Mouse (Mus musculus) spleen, postnatal 14 days (tissue): ENCODE data around the gene Slc1a2.

ENCODE experiments used
- DNase-seq, 2 experiments: peaks; one replicate each; pipeline ENCODE4 v3.0.0; 2021 to 2022; ENCODE audit warnings: low spot score in 2 of 2

Slc1a2 gene

GRCm38 (mm10) chr2:102658163-102658660, at the start of gene Slc1a2:
Gene Slc1a2 (plus strand): TSS chr2:102658659.
- DNase-seq: no peak

GRCm38 (mm10) chr2:102610485-102610884, 48.0 kb upstream of the Slc1a2 start:
- DNase-seq: no peak

DNA sequence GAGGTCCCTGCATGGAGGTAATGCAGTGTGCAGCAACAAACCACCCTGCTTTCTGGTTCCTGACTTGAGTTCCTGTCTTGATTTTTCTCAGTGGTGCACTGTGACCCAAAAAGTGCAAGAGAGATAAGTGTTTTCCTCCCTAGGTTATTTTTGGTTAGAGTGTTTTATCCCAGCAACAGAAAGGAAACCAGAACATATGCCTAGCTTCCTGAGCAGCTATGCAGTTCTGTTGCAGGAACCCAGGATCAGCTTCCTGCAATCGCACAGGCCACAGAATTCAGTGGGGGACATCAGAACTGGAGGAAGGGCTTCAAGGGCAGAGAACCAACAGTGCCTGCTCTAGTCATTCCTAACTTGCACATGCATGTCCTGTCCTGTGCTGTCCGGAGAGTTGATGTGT, 41.8 kb upstream of the Slc1a2 start:
- no peak for DNase-seq

- no peak for DNase-seq
These were observed 37.6 kb upstream of the Slc1a2 start for GRCm38 (mm10) chr2:102620744-102621429.

DNA sequence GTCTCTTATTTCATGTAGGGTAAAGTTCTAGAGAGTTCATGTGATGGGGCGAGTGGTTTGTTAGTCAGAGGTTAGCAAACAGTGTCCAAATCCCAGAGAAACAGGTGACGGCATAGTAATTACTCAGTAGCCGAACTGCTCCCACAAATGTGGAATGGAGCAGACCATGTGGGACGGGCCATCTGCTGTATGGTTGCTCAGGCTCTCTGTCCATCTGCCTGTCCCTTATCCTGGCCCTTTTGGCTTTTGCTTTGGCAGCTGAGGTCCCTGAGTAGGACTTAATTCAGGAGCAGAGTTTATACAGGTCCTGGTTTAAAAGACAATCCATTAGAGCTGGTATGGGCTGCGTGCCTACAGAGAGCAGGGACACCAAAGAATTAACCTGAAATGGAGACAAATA, 36.3 kb upstream of the Slc1a2 start:
- no peak for DNase-seq

DNA sequence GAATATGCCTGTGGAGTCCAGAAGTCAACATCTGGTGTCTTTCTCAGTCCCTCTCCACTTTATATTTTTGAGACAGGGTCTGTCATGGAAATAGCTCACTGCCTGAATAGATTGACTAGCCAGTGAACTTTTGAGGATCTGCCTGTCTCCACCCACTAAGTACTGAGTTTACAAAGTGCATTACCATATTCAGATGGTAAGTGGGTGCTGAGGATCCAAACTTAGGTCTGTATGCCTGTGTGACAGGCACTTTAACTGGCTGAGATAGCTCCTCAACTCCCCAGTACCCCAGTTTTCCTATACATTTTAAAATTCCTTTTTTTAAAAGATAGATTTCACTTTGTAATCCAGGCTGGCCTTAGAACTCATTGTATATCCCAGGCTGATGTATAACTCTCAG, 35.5 kb upstream of the Slc1a2 start:
- no peak for DNase-seq

GRCm38 (mm10) chr2:102624538-102624937, 33.9 kb upstream of the Slc1a2 start:
- DNase-seq: no peak

GRCm38 (mm10) chr2:102632361-102632760, 26.1 kb upstream of the Slc1a2 start:
- no peak for DNase-seq

- no peak for DNase-seq
These were observed 24.4 kb upstream of the Slc1a2 start for GRCm38 (mm10) chr2:102634010-102634409.

DNA sequence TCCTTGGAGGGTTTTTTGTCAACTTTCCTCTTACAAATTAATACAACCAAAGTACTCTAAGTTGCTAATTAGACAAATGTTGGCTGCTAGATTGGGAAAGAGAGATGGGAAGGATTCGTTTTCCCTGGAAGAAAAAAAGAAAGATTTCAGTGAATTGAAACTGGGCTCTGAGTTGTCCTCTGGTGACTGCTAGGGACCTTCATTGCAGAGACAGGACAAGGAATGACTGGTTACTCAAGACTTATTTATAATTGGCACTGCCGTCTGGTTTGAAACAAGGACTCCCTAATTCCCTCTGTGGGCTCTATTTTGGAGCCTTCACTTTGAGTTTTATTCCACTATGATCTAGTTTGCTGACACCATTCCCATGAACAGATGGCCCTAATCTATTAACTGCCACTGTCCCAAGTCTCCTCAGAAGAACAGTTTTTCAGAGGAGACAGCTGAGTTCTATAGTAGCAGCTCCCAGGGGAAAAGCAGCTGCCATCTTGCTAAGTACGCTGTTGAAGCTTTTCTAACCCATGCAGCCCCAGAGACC, 22.9 kb upstream of the Slc1a2 start:
- DNase-seq: no peak

- no peak for DNase-seq
These were observed 22.3 kb upstream of the Slc1a2 start for GRCm38 (mm10) chr2:102636116-102636600.

- DNase-seq: no peak
These were observed 20.3 kb upstream of the Slc1a2 start for GRCm38 (mm10) chr2:102638140-102638539.

- DNase-seq: no peak
These were observed 19.8 kb upstream of the Slc1a2 start for GRCm38 (mm10) chr2:102638690-102639089.

DNA sequence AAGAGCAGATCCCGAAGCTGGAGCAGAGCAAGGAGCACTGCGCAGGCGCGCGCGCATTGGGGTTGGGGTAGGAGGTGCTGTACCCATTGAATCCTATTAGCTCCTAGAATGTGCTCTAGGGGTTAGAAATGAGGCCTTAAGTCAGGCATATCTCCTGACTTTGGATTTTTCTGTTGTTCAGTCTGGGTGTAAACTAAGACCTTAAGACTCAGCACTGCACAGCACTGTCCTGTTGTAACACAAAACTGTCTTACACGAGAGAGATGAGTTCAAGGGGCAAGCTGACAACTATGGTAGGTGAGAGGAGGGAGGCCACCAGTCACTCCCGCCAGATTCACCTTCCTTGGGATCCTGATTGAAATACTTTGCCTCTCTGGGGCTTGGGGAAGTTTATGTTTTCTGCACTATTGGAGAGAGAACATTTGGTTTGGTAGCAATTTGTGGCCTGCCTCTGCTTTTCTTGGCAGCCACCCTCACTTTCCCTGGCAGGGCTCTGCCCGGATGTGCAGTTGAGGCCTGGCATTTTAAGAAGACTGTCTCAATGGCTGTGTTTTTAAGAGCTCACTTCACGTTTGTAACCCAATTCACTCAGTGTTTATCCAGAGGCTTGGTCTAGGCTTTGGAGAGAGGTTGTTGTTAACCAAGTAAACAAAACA, 9.5 kb upstream of the Slc1a2 start:
- DNase-seq: no peak

- DNase-seq: no peak
These were observed 8.1 kb upstream of the Slc1a2 start for GRCm38 (mm10) chr2:102650322-102650721.

- no peak for DNase-seq
These were observed 2.3 kb upstream of the Slc1a2 start for GRCm38 (mm10) chr2:102655966-102656725.

DNA sequence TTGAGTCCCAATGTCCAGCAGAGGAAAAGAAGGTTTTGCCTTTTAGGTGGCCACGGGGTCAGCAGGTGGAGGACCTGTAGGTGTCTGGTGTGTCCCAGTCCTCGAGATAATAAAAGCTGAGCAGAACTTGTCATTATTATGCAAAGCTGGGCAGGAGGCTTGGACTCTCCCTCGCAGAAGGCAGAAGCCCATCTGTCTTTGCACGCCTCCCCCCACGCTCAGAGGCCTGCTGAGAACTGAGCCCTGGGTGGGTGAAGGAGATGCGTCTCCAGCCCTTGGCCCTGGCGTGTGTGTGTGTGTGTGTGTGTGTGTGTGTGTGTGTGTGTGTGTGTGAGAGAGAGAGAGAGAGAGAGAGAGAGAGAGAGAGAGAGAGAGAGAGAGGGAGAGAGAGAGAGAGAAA, 733 bp upstream of the Slc1a2 start:
- no peak for DNase-seq

DNA sequence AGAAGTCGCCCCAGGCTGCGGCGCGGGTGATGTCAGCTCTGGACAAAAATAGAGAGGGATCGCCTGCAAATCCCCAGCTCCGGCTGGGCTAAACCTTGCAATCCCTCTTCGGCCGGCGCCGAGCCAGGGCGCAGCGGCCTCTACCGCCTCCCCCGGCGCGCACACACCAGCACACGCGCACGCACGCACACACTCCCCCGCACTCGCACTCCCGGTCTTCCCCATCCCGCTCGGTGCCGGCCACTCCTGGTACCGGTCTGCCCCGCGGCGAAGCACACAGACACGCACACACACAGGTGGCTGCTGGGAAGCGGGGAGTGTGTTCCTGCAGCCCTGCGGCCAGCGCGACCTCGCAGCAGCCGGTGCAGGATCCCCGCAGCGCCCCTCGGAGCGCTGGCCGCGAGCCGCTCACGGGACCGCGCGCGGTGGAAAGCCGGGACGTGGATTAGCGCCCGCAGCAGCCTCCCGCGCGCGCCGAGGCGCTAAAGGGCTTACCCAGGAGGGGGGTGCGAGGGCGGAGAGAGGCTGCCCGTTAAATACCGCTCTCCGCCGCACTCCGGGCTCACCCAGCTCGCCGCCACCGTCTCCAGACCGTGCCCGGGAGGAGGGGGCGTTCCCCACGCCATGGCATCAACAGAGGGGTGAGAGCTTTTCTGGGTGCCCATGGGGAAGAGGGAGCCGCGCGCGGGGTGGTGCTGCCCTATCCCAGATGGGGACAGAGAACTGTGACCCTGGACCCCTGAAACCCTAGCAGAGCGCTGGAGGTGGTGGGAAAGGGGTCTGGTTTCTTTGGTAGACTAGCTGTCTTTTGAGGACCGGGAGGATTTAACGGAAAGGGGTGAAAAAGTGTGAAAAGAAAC, 432 bp downstream of the Slc1a2 start:
- DNase-seq: no peak

DNA sequence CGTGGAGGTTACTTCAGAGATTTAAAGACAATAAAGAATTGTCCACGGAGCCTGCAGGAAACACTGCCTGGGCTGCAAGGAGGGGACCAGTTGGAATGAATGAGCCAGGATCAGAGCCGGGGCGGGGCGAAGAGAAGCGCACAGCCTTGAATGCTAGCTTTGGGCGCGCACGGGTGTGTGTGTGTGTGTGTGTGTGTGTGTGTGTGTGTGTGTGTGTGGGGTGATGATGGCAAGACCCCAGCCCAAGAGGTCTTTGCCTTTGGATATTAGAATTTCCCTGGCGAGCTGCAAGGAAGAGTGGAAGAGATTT, 1.0 kb downstream of the Slc1a2 start:
- DNase-seq: no peak

DNA sequence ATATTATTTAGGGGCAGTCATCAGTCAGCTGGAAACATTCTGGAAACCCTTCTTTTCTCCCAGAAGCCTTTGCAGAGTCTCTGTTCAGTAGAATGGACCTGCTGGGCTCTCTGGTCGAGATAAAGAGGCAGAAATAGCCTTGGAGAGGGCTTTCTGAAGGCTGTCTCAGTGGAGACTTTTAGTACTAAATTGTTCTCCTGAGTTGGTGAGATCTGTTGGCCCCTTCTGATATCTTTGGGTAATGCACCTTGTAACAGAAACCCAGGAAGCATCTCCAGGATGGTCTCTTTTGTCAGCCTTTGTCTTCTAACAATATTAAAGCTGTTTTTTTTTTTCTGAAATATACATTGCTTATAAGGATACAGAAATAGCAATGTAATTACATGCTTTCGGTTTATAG, 2.6 kb downstream of the Slc1a2 start:
- DNase-seq: no peak

DNA sequence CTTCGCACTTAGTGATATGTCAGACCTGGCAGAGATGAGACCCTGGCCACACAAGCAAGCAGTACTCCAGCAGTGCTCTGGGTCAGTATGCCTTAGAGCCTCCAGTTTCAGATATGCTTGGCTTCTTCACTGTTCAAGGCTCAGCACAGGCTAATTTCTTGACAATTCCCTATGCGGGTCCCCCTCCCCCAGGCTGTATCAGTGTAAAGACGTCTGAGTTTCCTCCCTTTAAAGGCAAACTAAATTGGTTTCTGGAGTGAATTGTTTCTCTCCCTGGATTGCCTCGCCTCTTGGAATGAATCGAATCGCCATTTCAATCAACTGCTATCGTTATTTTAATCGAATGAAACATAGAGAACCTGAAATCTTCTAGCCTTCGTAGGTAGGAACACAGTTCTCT, 4.5 kb downstream of the Slc1a2 start:
- DNase-seq: no peak

- DNase-seq: no peak
These were observed 4.9 kb downstream of the Slc1a2 start for GRCm38 (mm10) chr2:102663339-102663738.
